Mouse (Mus musculus): ENCODE measurements at regions not wholly inside any gene's neighbourhood (a gene's known extent, or its start where the extent isn't known, plus 50 kb on each side); places are given as distances from the start of the nearest gene placed in this dataset.
"Not testable (repeated sequence)": the region's sequence is repeated elsewhere in the genome, so short reads cannot be mapped to it uniquely, and the experiment has no call there.

DNA sequence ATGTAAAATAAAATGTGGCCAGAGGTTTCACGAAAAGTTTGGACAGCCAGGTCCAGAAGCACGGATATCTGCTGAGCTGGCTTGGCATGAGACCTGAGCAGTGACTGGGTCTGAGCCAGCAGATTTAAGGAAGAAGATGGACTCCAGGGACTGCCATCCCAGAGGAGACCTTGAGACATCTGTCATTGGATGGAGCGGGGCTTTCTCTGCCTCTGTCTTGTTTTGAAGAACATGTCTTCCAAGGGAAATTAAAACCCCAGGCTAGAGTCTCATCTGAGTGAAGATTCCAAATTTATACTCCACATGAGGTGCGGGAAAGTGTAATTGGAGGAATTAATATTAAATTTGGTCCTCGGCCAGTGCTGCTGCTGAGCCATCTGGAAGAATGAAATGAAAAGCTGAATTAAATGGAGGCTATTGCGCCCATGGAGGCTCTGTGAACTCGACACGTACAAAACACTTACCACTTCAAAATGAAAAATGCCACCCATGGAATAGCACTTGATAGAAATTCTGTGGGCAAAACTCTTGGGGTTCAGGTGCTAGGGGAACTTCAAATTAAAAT, 129.8 kb upstream of the Adcy2 start:
- intact Hi-C loops (cut with DNase I), result no loop called here
- DNase-seq, result no peak

DNA sequence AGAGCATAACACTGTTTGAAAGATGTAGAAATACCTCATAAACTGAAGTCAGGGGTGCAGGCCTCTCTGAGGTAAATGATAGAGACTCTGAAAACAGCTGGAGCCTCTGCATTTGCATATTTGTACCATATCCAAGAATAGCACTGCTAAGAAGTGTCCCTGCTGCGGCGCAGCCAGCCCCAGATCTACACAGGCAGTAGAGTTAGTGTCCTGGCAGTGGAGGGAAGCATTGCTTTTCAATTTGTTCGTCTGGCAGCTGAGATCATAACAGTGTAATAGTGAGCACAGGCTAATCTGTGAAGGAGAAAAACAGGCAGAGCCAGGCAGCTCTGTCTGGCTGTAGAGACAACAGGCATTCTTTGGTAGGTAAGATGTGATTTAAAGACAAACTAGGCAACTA, 128.2 kb upstream of the Adcy2 start:
- no peak for DNase-seq
- intact Hi-C loops (cut with DNase I), result no loop called here

DNA sequence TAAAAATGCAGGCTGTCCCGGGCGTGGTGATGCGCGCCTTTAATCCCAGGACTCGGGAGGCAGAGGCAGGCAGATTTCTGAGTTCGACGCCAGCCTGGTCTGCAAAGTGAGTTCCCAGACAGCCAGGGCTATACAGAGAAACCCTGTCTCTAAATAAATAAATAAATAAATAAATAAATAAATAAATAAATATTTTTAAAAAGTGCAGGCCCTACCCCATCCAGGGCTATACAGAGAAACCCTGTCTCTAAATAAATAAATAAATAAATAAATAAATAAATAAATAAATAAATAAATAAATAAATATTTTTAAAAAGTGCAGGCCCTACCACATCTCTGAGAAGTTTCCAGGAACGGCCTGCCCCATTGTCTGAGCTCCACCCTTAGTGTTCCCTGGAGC, 119.4 kb upstream of the Adcy2 start:
- intact Hi-C loops (cut with DNase I); DNase-seq: not testable (repeated sequence)

DNA sequence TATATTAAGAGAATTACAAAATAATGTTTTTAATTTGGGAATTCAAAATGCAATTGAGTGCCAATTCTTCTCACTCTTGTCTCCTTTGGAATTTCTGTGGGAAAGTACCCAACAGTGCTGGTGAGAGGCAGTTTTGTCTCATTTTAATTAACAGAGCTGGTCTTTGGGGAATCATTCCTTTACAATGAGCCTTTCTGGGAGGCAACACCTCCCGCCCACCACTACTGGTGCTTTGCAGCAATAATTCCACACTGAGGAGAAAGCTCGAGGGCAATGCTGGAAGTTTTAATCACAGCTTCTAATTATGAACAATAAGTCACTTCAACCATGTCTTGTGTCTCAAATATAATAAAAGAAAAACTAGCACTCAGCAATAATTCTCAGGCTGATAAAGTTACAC, 109.8 kb upstream of the Adcy2 start:
- no peak for DNase-seq
- intact Hi-C loops (cut with DNase I), result no loop called here

DNA sequence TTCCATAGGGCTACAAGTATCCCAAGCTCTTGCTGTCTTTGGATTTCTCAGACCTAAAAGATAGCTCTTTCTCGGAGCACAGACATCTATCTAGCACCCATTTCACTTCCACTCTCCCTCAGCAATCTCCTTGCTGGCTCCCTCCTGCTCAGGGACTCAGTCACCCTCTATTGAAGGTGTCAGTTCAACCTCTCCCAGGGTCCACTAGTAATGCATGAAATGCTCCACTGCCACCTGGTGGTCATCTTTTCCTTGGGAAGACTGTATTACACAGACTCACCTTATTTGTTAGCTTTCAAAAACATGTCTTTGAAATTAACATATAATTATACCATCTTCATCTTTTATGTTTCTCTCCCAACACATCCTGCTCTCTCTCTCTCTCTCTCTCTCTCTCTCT, 87.3 kb upstream of the Adcy2 start:
- intact Hi-C loops (cut with DNase I), result loop anchor here (10.0 kb wide), 1 partner anchor 482 kb away; no protein-coding TSS in a partner anchor

DNA sequence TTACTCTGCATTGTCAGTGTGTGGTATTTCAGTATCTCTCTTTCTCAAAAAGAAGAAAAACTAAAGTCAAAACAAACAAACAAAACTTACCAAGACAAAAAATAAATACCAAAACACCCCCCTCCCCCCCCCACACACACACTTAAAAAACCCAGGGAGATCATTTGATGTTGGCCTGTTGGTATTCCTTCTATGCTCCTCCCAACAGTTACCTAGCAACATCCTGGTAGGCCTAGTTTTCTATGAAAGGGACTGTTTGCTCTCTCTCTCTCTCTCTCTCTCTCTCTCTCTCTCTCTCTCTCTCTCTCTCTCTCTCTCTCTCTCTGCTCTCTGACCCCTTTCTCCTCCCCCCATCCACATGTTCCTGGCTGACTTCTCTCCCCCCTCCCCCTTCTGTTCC, 71.0 kb upstream of the Adcy2 start:
- intact Hi-C loops (cut with DNase I), result no loop called here
- no peak for DNase-seq

More for the DNA sequence above, 87.3 kb upstream of the Adcy2 start:
- DNase-seq, result peak in 1 of 2 experiments; percentile 9

DNA sequence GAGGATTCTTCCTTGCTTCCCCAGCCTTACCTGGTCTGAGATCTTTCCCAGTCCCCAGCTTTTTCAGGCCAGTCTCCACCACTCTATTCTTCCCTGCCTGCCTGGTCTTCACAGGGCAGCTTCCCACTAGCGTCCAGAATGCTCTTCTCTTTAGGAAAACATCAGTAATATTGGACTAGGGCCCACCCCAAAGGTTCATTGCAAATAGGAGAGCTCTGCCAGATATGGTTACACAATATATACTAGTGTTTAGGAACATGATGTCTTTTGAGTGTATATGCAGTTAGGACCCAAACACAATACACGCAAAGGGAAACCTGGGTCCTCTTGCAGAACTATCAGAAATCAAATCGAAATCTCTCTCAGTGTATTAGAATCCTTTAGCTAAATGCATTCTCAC, 70.5 kb upstream of the Adcy2 start:
- intact Hi-C loops (cut with DNase I), result no loop called here
- no peak for DNase-seq

DNA sequence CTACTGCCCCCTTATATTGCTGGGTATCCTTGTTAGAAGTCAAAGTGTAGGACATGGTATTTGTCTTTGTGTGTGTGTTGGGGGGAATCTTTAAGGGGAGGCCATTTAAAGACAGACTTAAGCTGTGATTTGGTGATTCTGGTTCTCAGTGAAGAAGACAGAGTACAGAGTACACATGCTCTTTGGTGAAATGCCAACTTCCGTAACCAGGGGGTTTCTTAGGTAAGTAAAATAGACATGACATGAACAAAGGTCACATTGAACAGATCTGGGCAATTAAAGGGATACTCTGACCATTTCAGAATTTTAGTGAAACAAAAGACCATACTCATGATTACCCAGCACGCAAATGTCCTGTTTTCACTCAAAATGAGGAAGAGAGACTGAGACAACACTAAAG, 67.3 kb upstream of the Adcy2 start:
- intact Hi-C loops (cut with DNase I), result no loop called here

DNA sequence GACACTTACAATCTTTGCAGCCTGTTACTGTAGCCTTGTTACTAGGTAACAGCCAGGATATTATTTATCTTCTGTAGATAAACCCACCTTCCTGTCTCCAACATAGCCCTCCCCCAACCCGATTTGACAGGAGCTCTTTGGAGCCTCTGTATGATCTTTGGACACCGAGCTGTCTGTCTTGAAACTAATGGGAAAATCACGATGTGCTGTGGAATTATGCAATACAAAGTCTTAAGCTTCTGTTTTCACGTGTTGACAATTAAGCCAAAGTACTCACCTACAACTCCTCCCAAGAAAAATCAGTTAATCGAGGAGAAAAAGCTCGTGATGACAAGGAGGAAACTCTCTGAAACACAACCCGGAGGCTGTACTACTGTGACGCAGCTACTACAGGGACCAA, 65.9 kb upstream of the Adcy2 start:
- DNase-seq, result no peak
- intact Hi-C loops (cut with DNase I), result no loop called here

More for the DNA sequence above, 67.3 kb upstream of the Adcy2 start:
- DNase-seq, result no peak

DNA sequence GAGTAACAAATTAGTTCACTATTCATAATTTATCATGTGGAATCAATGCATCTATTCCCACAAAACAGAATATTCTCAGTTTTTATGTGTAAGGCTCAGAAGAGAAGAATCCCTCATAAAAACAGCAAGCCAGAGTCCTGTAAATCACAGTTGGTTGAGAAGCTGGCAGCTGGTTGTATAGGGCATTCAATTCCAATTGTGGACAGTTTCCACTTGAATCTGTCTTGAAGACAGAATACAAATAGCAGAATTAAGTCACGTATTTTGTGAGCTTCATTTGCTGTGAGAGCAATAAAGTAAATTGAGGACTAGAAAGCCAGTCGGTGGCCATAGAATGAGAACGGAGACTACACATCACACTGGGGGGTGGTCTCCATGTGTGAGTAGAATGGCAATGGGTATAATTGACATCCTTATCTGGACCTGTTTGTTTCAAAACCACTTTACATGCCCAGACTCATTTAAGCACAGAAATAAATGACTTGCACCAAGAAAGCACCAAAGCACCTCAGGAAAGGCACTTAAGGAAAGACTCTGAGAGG, 63.4 kb upstream of the Adcy2 start:
- intact Hi-C loops (cut with DNase I), result no loop called here
- DNase-seq, result no peak

DNA sequence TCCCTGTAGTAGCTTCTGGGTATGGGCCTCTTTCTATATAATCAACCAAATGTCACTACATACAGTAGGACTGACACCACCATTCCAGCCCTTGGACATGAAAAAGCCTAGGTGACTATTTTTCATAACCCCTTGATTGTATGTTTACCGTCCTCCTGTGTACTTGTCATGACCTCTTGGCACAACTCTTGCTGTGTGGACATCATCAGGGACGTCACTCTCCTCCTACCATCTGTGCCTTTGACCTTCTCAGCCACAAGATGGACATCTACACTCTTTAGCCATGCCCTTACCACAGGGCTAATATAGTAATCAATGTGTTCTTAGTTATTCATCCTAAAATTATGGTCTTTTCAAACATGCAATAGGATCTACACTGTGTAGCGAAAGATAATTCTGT, 62.1 kb upstream of the Adcy2 start:
- intact Hi-C loops (cut with DNase I), result no loop called here
- no peak for DNase-seq
